Mouse (Mus musculus) adrenal gland, adult 10 weeks (tissue): ENCODE measurements around the gene Soga3. TPM values are rescaled to one million over a fixed set of nuclear protein-coding genes. Genes with fewer than 3 reads are reported as not detected.

Experiments
- polyA plus RNA-seq: library from polyadenylated mRNA; stranded (reverse); fragments of 350-450 nt; fragmentation: Illumina TruSeq; extraction: RNeasy Lipid Tissue Mini Kit (QIAGEN cat#74804); gene quantifications from one replicate; pipeline ENCODE4 v1.2.3, GENCODE M21; 2014; ENCODE audit warnings: low read depth, low replicate concordance

Gene Soga3
- polyA plus RNA-seq, result 19.5 TPM

DNA sequence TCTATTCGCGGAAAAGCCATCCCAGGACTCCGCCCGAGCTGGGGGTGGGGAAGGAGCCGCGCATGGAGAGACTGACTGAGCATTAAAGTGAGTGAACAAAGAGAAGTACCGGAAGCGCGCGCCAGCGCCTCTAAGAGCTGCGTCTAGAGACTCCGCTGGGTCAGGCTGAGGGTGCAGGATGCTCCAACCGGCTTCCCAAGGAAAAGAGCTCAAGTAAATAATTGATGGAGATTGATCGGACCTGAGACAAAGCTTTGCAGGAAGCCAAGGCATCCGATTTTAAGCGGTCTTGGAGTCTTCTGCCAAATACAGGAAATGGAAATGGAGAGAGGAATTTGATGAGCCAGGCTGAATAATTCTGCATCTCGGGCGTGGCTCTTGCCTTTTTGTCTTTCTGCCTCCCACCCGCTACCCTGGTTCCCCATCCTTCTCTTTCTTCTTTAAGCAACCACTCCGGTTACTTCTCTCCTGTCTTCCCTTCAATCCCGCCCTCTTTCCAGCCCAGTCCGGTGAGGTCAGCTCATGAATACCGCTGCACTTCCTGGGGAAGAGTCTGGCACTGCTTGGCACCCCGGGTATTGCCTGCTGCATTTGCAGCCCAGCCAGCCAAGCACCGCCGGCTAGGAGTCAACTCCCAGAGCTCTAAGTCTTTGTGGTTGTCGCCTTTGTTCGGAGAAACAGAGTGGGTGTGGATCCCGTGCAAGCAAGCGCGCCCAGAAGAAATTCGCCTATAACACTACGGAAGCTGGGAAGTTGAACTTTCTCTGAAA, at the start of gene Soga3:
Gene Soga3 (plus strand): TSS at position 274 of the 770 bp plus-strand sequence.

DNA sequence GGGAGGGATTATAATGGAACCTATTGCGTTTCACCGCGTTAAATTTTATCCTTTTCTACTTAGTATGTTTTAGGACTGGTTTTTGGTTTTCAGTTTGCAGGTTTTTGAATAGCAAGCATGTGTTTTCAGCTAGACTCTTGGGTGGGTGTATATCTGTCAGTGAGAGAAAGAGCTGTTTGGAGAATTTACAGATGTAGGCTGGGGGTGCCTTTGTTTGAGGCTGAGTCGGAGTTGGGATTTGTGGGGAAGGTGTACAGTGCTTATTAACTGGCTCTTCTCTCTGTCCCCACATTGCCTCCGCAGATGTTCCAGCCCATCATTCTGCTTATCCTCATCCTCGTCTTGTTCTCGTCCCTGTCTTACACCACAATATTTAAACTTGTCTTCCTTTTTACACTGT, 55.0 kb downstream of the Soga3 start, which contains the start of gene Gm49353:
Gene Gm49353 (plus strand): TSS at position 313 of the 400 bp plus-strand sequence.

DNA sequence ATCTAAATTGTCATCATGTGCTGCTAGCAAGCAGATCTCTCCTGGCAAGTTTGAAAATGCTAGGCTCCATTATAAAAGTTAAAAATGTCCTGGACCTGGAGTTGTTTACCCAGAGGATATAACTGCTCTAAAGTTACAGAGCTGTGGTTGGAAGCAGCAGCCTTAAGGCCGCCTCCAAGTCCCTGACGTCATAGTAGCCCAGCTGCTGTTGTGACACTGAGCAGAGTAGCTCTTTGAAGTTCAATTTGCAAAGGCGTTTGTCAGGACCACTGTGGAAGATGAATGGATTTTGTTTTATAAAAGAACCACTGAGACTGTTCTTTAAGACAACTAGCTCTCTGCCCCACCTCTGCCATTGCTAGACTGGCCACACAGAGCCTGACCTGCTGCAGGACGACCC, 67.8 kb downstream of the Soga3 start, which contains the start of gene 9330159F19Rik:
Gene 9330159F19Rik (plus strand): TSS at position 154 of the 400 bp plus-strand sequence.

Other genes starting within 250 kb of the Soga3 start
- not detected for gene 2310057J18Rik, start 157.5 kb upstream of the Soga3 start, polyA plus RNA-seq
- 6.2 TPM for gene Gm49353, start 55.1 kb downstream of the Soga3 start, polyA plus RNA-seq
- 10.0 TPM for gene 9330159F19Rik, start 67.8 kb downstream of the Soga3 start, polyA plus RNA-seq
- 278 TPM for gene Echdc1, start 169.3 kb downstream of the Soga3 start, polyA plus RNA-seq
- 88.4 TPM for gene Rnf146, start 218.6 kb downstream of the Soga3 start, polyA plus RNA-seq